Mouse (Mus musculus) kidney, adult 18-20 months (tissue): Measurements from ENCODE around the gene Suv39h2.
A peak's percentile ranks its signal among the peaks of the same experiment; 100 is the strongest.

Experiments
- DNase-seq: peaks from one replicate; pipeline ENCODE4 v3.0.0; 2021

Gene Suv39h2

DNA sequence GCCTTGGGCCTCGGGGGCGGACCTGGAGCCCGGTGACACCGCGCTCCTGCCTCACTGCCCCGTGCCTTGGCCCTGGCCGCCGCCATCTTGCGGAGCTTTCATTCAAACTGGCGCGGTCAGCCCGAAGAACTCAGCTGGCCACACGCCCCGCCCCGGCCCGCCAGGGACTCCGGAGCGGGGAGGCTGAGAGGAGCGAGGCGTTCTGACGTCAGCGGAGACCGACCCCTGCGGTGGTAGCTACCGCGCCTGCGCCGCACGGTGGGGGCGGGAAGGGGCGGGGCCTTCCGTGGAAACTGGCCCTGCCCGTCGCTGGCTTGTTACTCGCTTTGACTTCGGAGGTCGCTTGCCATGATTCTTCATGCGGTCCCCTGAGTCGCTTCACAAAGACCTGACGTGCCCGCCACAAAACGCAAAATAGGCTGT is at the start of gene Suv39h2:
TSS of gene Suv39h2 (minus strand) at position 171 of the 423 bp plus-strand sequence.
- DNase-seq, result peak; percentile 96

DNA sequence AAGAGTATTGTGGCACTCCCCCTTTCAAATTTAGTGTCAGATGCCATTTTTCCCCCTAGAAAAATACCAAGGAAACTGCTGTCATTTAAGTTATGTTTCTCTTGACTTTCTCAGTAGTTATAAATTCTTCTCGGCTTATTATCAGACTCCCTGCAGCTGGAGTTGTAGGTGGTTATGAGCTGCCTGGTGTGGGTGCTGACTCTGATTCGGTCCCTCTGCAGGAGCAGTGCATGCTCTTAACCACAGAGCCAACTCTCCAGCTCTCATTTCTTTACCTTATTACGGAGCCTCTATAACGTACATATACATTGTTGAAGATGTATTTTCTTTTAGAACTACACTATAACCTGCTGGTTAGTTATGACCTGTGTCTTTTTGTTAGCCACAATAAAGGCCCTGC is 47.7 kb upstream of the Suv39h2 start:
- no peak for DNase-seq

DNA sequence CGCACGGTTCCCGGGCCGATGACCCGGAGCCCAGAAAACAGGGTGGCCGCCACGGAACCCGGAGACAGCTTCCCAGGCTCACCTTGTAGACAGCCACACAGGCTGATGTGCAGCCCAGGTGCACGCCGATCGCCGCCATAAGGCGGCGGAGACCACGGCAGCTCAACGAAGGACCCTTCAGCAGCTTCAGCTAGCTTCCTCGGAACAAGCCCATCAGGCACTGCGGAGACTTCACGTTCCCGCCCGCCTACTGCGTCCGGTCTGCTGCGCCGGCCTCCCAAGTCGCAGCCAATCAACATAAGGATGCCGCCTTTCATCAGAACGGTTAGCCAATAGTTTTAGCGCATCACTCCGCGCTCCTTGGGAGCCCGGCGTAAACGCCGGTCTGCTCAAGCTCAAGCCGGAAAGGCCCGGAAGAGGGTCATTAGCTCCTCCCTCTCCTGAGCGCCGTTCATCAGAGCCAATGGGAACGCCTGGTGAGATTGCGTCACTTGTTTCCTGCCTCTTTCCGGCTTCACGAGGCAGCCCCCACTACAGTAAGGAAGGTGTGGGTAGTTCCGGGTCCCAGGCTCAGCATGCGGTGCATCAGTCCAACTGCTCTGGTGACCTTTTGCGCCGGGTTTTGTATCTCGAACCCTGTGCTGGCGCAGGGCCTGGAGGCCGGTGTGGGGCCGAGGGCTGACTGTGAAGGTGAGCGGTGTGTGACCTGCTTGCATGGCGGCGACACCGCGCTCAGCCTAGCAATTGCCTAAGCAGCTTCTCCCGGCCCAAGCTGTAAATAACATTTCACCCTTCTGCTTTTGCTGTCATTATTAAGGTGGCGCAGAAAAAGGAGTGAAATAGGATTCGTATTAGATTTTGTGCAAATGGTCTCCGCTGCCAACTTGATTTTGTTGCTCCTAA is 38.0 kb upstream of the Suv39h2 start, which contains the start of the genes Gm45902, Hspa14 and Cdnf:
TSS of gene Gm45902 (minus strand) at position 239 of the 903 bp plus-strand sequence.
TSS of gene Hspa14 (minus strand) at position 263 of the 903 bp plus-strand sequence.
TSS of gene Cdnf (plus strand) at position 479 of the 903 bp plus-strand sequence.
- DNase-seq, result peak; percentile 97

DNA sequence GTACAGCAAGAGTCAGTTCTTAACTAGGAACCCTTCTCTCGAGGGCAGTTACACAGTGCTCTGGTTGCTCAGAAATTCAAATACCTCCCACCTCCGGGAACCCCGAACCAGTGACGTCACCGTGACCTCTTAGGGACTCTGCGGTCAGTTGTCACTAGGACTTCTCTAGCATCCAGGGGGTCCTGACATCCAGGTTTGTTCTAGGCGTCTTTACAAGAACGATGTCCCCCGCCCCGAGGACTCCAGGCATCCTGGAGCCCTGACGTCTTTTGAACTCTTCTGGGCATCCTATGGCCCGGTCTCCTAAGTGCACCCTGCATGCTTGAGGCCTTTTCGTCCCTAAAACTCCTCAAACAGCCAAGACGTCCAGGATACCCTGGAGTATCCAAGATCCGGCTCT is 37.2 kb upstream of the Suv39h2 start:
- no peak for DNase-seq

DNA sequence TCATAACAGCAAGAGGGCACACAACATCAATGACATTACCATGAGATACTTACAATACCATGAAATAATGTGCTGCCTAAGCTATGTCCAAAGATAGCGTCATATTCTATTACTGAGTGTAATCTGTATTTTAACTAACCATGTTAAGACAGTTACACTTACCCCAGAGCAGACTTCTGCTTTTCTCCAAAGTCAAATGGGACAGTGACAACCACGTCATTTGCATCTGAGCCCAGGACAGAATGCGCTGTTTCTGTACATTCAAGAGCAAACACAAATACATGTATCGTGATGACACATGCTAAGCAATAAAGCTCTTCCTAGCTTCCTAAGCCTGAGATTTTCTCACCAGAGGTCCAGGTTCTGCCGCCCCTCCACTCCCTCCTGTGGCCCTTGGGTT is 26.1 kb upstream of the Suv39h2 start:
- no peak for DNase-seq

DNA sequence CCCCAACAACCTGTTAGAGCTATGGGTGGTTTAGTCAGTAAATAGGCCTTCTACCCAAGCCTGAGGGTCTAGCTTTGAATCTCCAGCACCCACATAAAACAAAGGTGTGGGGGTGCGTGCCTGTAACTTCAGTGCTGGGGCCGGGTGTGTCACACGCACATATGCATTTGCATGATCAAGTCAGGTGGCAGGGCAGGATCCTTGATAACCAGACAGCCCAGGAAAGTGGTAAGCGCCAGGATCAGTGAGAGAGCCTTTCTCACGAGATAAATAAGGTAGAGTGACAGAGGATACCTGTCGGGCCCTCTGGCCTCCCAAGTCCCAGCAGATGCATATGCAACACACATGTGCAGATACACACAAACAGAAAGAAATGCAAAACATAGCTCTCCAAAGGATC is 24.7 kb upstream of the Suv39h2 start:
- no peak for DNase-seq

DNA sequence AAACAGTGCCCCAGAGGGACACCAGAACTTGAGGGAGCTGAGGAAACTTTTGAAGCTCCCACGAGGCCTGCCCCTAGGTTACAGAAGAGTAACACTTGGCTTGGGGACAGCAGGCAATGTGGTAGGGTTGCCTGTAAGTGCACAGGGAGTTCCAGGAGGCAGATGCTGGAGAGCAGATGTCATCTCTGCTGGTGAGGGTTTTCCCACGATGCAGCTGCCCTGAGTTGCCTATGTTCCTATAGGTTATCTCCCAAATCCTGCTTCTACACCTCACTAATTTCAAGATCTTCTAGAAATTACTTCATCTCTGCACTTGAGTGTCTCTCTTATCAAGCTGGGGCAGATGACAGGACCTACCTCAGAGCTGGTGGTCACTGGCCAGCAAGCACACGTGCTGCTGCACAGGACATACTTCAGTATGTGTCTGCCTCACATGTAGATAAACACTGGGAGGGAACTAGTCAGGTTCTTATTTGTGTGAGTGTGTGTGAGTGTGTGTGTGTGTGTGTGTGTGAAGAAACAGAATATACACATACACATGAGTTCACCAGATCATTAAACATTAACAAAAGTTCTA is 19.1 kb upstream of the Suv39h2 start:
- DNase-seq, result no peak

DNA sequence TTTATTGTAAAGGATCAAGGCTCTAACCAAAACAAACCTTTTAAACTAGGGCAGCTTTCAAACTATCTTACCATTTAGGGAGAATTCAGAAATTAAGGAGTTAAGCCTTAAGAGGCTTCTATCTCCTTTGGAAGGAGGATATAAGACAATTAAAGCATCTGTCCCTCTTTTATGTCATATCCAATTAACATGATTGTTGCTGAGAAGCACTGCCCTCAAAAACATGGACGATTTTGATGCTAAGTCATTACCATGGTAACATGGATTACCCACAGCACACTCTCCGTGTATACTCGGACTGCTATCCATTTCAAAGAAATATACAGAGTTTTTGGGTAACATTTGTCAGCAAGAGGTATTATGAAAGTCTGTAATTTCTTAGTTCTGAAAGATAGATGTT is 15.0 kb upstream of the Suv39h2 start:
- no peak for DNase-seq

DNA sequence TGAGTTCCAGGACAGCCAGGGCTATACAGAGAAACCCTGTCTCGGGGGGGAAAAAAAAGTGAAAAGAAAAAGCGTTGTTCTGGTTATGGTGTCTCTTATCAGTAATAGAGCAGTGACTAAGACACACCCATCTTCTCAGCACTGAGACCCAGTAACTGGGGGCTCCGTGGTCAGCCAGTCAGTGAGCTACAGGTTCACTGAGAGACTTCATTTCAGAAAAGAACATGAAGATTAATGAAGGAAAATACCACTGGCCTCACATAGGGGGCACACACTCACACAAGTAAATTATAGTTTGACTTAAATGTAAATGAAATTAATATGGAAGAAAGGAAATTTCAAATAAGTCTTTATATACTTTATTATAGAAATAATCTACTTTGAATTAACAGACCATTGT is 5.4 kb upstream of the Suv39h2 start:
- DNase-seq, result no peak

DNA sequence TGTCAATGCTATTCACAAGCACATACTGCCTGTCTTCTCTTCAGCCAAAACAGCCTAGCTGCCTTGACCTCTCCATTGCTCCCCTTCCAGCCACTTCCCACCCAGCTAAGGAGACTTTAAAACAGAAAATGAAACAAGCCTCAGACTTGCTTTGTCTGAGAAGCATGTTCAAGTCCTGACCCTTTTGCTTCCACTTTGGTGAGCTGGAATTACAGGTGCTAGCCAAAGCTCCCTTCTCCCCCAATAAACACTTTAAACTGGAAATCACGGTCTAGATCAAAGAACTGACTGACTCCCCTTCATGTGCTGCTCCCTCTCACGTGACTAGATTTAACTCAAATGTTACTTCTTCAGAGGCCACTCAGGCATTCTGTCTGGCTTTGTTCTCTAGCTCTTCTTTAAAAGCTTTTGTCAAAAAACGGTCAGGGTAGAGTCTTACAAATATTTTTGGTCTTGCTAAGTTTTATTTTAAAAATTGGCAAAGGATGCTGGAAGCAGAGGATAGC is 968 bp upstream of the Suv39h2 start:
- DNase-seq, result no peak

DNA sequence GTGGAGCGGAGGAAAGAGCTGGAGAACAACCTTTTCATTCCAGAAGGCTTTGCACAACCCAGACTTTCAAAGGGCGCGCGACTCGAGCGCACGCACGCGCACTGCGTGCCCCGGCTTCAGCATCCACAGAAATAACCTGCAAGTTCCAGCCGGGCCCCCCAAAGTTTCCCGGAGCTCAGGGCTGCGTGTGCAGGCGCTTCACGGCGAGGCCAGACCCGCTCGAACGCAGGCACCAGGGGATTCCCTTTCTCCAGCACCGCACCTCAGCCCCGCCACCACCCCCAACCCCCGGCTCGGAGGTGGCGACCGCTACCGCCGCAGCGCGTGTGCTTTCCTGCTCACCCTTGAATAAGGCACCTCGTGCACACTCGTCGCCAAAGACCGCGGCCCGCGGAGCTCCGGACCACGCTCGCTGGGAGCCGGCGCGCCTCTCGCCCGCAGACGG is 448 bp downstream of the Suv39h2 start:
- peak; percentile 52 for DNase-seq

DNA sequence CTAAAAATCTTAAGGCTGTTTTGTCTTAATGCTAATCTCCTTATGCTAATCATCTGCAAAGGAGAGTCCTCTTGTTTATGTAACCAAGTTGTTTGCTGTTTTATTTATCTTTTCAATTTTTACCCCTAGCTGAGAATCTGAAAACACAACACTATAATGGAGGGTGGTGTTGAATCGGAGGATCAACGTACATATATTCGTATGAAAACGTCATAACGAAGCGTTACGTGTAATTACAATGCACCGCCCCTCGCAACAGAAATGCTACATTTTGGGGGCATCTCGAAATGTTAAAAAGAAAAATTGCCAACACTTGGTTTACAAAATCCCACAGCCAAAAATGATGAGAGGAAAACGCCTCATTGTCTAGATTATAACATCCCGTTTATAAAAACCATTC is 940 bp downstream of the Suv39h2 start:
- DNase-seq, result no peak

DNA sequence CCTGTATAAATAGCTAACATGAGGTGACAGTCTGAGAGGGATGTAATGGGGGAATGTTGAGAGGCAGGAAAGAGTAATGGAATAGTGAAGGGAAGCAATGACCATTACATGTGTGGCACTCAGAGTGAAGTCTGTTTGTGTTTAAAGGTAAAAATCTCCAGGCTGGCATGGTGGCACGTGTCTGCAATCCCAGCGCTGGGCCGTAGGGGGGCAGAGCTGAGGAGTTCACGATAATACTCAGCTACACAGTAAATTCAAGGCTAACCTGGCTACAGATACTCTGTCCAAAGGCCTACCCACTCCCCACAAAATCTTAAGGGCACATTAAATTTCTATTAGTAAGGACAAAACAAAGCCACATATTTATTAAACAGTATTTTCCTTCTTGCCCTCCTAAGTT is 18.2 kb downstream of the Suv39h2 start:
- DNase-seq, result no peak

DNA sequence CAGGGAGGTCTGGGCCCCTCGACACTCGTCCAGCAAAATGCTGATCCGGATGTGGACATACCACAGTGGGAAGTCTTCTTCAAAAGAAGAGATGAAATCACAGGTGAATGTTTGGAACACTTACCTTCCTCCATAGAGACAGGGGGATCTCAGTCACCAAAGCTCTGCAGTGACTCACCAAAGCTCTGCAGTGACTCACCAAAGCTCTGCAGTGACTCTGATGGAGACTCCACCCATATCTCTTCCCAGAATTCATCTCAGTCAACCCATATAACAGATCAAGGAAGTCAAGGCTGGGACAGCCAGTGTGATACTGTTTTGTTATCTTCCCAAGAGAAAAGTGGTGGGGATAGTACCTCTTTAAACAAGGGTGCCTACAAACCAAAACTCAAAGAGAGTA is 21.7 kb downstream of the Suv39h2 start:
- DNase-seq, result no peak

DNA sequence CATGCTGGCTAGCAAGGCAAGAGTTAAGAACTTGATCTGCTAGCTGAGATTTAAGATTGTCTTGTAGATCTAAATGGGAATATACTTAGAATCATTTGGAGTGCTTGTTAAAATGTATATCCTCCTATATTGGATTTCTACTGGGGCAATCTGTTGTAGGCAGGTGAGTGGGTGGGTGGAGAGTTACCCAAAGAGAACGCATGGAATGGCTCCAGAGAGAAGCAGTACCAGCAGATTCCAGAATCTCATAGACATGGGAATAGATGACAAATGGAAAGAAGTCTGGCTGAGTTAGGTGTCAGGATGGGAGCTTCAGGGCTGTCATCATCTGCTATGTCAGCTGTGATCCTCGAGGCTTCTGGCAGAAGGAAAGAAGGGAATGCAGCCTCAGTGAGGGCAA is 25.4 kb downstream of the Suv39h2 start:
- no peak for DNase-seq

DNA sequence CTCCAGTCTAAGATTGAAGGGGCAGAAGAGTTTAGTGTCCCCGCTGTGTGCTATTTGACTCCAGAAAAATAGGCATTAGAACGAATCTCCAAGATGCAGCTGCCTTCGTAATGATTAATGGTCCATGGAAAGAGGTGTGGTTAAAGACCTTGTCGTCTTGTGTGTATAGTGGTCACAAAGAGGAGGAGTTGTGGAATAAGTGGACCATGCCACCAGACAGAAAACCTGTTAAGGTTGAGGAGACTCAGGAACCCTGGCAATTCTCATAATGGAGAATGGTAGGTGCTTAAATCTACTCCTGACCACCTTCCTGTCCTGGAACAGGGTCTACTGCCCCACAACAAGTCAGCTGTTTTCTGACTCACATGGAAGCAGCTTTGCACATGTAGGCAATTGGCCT is 28.8 kb downstream of the Suv39h2 start:
- no peak for DNase-seq

DNA sequence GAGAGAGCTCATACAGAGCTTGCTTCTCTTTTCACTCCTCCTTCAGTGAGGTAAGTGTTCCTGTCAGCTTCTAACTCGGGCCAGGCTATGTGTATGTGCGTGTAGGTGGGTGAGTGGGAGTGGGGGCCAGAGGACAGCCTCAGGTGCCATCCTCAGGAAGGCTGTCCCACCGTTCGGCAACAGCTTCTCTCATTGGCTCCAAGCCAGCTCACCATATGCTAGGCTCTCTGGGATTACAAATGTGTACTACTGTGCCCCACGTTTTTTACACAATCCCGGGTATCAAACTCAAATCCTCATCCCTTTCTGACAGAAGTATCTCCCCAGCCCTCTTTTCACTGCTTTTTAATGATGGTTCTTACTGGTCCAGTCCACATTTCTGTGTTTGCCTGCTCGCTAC is 30.6 kb downstream of the Suv39h2 start:
- DNase-seq, result no peak

DNA sequence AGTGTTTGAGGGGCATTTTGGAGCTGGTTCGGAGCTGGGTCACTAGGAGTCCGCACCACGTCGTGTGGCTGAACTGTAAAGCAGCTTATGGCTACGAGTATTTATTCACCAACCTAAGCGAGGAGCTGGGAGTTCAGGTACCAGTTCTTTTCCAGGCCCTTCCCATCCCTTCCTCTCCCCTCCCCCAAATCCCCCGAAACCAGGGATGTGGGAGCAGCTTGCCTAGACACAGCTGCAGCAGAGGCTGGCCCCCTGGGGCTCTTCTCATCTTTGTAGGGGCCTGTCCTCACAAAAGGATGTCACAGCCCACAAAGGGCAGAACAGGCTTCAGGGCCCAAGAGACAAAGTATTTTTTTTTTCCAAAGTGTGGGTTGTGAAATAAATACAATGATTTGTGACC is 36.9 kb downstream of the Suv39h2 start:
- no peak for DNase-seq

DNA sequence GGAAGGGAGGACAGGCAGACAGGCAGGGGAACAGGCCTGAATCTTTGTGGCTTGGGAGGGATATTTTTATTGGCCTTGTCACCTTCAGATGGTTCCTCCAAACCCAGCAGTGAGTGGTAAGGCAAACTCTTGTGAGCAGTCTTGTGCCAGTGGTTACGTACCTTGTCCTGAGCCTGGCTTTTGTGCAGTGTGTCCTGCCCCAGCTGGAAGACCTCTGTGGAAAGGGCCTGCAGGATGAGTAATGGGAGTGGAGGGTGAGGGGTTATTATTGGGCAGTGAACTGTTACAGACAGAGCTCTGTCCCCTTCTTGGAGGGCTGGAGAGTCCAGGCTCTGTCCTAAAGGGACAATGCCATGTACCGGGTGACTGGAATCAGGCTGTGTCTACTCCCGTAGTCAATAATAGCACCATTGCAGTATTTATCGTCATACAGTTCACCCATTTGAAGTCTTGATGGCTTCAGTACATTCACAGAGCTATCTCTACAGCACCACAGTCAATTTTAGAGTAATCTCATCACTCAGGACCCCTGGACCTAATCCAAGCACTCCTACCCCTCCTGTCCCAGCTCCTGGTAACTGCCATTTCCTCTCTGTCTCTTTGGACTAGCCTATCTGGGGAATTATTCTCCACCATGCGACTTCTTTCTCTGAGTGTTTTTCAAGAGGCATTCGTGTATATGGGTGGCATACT is 39.3 kb downstream of the Suv39h2 start:
- DNase-seq, result no peak

DNA sequence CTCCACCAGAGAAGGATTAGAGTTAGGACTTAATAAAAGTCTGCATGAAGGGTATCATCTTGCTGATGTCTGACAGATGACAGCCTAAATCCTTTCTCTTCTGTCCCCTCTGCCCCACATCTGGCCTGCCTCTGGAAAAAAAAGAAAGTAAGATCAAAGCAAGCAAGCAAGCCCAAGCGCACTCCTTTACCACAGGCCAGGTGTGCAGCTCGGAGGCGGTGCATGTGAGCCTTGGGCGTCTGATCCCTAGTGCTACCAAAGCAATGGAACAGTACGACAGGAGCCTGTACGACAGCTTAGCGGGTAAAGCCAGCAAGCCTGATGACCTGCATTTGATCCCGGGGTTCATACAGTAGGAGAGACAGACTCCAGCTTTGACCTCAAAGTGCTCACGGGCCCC is 43.9 kb downstream of the Suv39h2 start:
- no peak for DNase-seq

DNA sequence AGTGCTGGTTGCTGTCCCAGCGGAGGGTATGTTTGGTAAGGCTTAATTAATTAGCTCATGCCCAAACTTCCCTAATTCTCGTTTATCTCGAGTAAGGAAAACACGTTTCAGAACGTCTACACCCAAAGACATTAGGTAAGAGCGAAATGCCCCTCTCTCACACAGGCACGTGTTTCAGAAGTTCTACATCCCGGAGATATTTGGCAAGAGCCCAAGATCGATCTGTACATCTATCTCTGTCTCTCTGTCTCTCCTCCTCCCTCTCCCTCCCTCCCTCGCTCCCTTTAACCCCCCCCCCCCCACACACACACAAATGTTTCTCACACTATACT is 50.3 kb downstream of the Suv39h2 start:
- no peak for DNase-seq

DNA sequence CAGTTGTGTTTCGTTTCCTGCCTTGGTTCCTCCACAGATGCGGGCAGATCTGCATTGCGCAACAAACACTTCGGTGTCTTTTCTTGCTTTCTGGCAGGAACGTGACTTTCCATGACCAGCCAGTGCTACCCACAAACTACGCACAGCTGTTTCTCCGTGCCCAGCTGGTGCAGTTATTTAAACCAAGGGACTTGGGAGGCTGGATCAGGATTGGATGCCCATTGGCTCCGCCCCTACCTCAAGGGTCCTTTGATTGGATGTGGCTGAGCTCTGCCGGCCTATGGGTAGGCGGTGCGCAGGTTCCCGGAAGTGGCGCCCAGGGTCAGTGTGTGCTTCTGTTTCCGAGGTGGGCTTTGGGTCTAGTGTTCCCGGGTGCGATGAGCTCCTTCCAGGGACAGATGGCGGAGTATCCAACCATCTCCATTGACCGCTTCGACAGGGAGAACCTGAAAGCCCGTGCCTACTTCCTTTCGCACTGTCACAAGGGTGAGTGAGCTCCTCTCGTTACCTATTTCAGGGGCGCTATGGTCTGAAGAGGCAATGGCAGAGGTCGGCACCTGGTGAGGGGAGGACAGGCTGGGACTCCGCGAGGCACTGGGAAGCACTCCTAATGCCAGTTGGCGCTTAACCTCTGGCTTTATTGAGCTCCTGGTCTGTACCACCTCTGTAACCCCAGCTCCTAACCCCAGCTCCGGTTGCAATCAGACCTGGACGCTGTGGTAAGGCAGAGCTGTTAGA is 50.8 kb downstream of the Suv39h2 start, which contains the start of gene Dclre1c:
TSS of gene Dclre1c (plus strand) at position 291 of the 738 bp plus-strand sequence.
- peak; percentile 89 for DNase-seq

DNA sequence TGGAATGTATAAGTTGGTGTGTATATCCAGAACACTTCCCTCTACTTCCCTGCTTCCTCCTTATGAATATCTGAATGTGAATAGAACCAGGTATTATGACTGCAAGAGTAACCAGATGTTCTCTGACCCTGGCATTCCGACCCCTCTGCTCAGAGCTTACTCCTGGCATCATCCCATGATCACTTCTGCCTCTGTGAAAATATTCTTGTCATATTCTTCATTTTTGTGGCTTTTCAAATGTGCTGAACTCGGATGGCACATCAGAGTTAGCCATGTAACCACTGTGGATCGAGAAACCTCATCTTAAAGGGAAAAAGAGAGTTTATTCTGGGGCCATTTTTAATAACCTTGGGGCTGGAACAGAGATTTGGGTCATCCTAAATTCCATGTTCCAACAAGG is 52.3 kb downstream of the Suv39h2 start, which contains the start of gene Meig1:
TSS of gene Meig1 (minus strand) at position 101 of the 400 bp plus-strand sequence.
- DNase-seq, result no peak
